Mouse (Mus musculus): ENCODE data around the gene Ppp4c. TPM values are rescaled to one million over a fixed set of nuclear protein-coding genes. Genes with fewer than 3 reads are reported as not detected.

Gene Ppp4c
- polyA plus RNA-seq, 1 experiment = 111 TPM

- Histone ChIP-seq H3K4me1 (ENCODE audit: control insufficient read depth, insufficient read depth, low read length) (no peaks in the 10 kb centered on the region), H3K27me3 (ENCODE audit: control insufficient read depth, insufficient read depth, low read length, poor library complexity, severe bottlenecking) (no peaks in the 10 kb centered on the region), H3K4me3 (ENCODE audit: low read depth, low read length) (no peak overlapping the region), H3K9me3 (replicated peaks; ENCODE audit: control insufficient read depth, insufficient read depth, low read length, poor library complexity, severe bottlenecking) (no peaks in the 10 kb centered on the region), H3K27ac (ENCODE audit: insufficient read depth, low read length) (no peak overlapping the region), H3K9ac (ENCODE audit: low read depth, poor library complexity, severe bottlenecking) (no peak overlapping the region), H3K36me3 (ENCODE audit: control insufficient read depth, insufficient read depth, low read length, poor library complexity, severe bottlenecking) (no peaks in the 10 kb centered on the region)
- no peak for TF ChIP-seq POLR2A (IDR thresholded peaks at IDR 0.05; ENCODE audit: insufficient read depth, low read length)
Measured at GRCm38 (mm10) chr7:126736122-126736521, 56.2 kb downstream of the Ppp4c start.

Other genes with a start within 250 kb of the Ppp4c start
- gene Eif3c, start 226.1 kb downstream of the Ppp4c start, polyA plus RNA-seq (2011; ENCODE audit: insufficient read depth, insufficient read length, low read depth, missing spikeins) = 348 and 363 TPM in 2 replicates
- 2.0 and 2.4 TPM in 2 replicates for gene Apobr, start 207.6 kb downstream of the Ppp4c start, polyA plus RNA-seq (2011; ENCODE audit: insufficient read depth, insufficient read length, low read depth, missing spikeins)
- gene Cln3, start 206.7 kb downstream of the Ppp4c start, polyA plus RNA-seq (2011; ENCODE audit: insufficient read depth, insufficient read length, low read depth, missing spikeins) = 44.9 and 52.5 TPM in 2 replicates
- gene Il27, start 197.6 kb downstream of the Ppp4c start, polyA plus RNA-seq (2011; ENCODE audit: insufficient read depth, insufficient read length, low read depth, missing spikeins) = not detected in 2 replicates
- gene Nupr1, start 161.6 kb downstream of the Ppp4c start, polyA plus RNA-seq (2011; ENCODE audit: insufficient read depth, insufficient read length, low read depth, missing spikeins) = 13.6 and 14.1 TPM in 2 replicates
- 42.7 and 54.0 TPM in 2 replicates for gene Sgf29, start 143.2 kb downstream of the Ppp4c start, polyA plus RNA-seq (2011; ENCODE audit: insufficient read depth, insufficient read length, low read depth, missing spikeins)
- gene Sult1a1, start 116.1 kb downstream of the Ppp4c start, polyA plus RNA-seq (2011; ENCODE audit: insufficient read depth, insufficient read length, low read depth, missing spikeins) = not detected in 2 replicates
- 76.0 and 103 TPM in 2 replicates for gene Bola2, start 97.1 kb downstream of the Ppp4c start, polyA plus RNA-seq (2011; ENCODE audit: insufficient read depth, insufficient read length, low read depth, missing spikeins)
- 16.6 and 17.4 TPM in 2 replicates for gene Slx1b, start 96.7 kb downstream of the Ppp4c start, polyA plus RNA-seq (2011; ENCODE audit: insufficient read depth, insufficient read length, low read depth, missing spikeins)
- gene Coro1a, start 84.7 kb downstream of the Ppp4c start, polyA plus RNA-seq (2011; ENCODE audit: insufficient read depth, insufficient read length, low read depth, missing spikeins) = 4.9 and 5.9 TPM in 2 replicates
- gene Mapk3, start 32.9 kb downstream of the Ppp4c start, polyA plus RNA-seq (2011; ENCODE audit: insufficient read depth, insufficient read length, low read depth, missing spikeins) = 102 and 121 TPM in 2 replicates
- gene Gdpd3, start 26.2 kb downstream of the Ppp4c start, polyA plus RNA-seq (2011; ENCODE audit: insufficient read depth, insufficient read length, low read depth, missing spikeins) = 1.8 and 3.6 TPM in 2 replicates
- gene Ypel3, start 15.5 kb downstream of the Ppp4c start, polyA plus RNA-seq (2011; ENCODE audit: insufficient read depth, insufficient read length, low read depth, missing spikeins) = 56.8 and 62.1 TPM in 2 replicates
- gene Tbx6, start 11.0 kb downstream of the Ppp4c start, polyA plus RNA-seq (2011; ENCODE audit: insufficient read depth, insufficient read length, low read depth, missing spikeins) = 1.7 TPM in 2 replicates
- gene Fam57b, start 5.2 kb upstream of the Ppp4c start, polyA plus RNA-seq (2011; ENCODE audit: insufficient read depth, insufficient read length, low read depth, missing spikeins) = 2.7 and 4.2 TPM in 2 replicates
- not detected in 2 replicates for gene 4930451I11Rik, start 39.1 kb upstream of the Ppp4c start, polyA plus RNA-seq (2011; ENCODE audit: insufficient read depth, insufficient read length, low read depth, missing spikeins)
- 3.2 and 3.3 TPM in 2 replicates for gene Doc2a, start 54.9 kb upstream of the Ppp4c start, polyA plus RNA-seq (2011; ENCODE audit: insufficient read depth, insufficient read length, low read depth, missing spikeins)
- gene Hirip3, start 69.5 kb upstream of the Ppp4c start, polyA plus RNA-seq (2011; ENCODE audit: insufficient read depth, insufficient read length, low read depth, missing spikeins) = 116 and 120 TPM in 2 replicates
- gene Ino80e, start 69.9 kb upstream of the Ppp4c start, polyA plus RNA-seq (2011; ENCODE audit: insufficient read depth, insufficient read length, low read depth, missing spikeins) = 104 and 118 TPM in 2 replicates
- gene Taok2, start 92.2 kb upstream of the Ppp4c start, polyA plus RNA-seq (2011; ENCODE audit: insufficient read depth, insufficient read length, low read depth, missing spikeins) = 37.9 and 41.0 TPM in 2 replicates
- 16.3 and 17.2 TPM in 2 replicates for gene Tmem219, start 130.4 kb upstream of the Ppp4c start, polyA plus RNA-seq (2011; ENCODE audit: insufficient read depth, insufficient read length, low read depth, missing spikeins)
- 25.5 and 26.8 TPM in 2 replicates for gene Kctd13, start 136.4 kb upstream of the Ppp4c start, polyA plus RNA-seq (2011; ENCODE audit: insufficient read depth, insufficient read length, low read depth, missing spikeins)
- gene Asphd1, start 157.1 kb upstream of the Ppp4c start, polyA plus RNA-seq (2011; ENCODE audit: insufficient read depth, insufficient read length, low read depth, missing spikeins) = 0.36 and 0.41 TPM in 2 replicates
- 1.4 and 1.9 TPM in 2 replicates for gene Sez6l2, start 158.1 kb upstream of the Ppp4c start, polyA plus RNA-seq (2011; ENCODE audit: insufficient read depth, insufficient read length, low read depth, missing spikeins)
- 42.8 and 53.3 TPM in 2 replicates for gene Cdipt, start 183.4 kb upstream of the Ppp4c start, polyA plus RNA-seq (2011; ENCODE audit: insufficient read depth, insufficient read length, low read depth, missing spikeins)
- gene Cdiptos, start 183.6 kb upstream of the Ppp4c start, polyA plus RNA-seq (2011; ENCODE audit: insufficient read depth, insufficient read length, low read depth, missing spikeins) = 1.4 and 2.4 TPM in 2 replicates
- 17.9 and 18.8 TPM in 2 replicates for gene Mvp, start 222.1 kb upstream of the Ppp4c start, polyA plus RNA-seq (2011; ENCODE audit: insufficient read depth, insufficient read length, low read depth, missing spikeins)
- gene Pagr1b, start 224.0 kb upstream of the Ppp4c start, polyA plus RNA-seq (2011; ENCODE audit: insufficient read depth, insufficient read length, low read depth, missing spikeins) = 22.1 and 26.6 TPM in 2 replicates
- gene Pagr1a, start 224.9 kb upstream of the Ppp4c start, polyA plus RNA-seq (2011; ENCODE audit: insufficient read depth, insufficient read length, low read depth, missing spikeins) = 12.7 and 27.9 TPM in 2 replicates
- 2.2 and 23.9 TPM in 2 replicates for gene Gm42742, start 228.6 kb upstream of the Ppp4c start, polyA plus RNA-seq (2011; ENCODE audit: insufficient read depth, insufficient read length, low read depth, missing spikeins)
- 3.5 and 6.7 TPM in 2 replicates for gene Prrt2, start 228.7 kb upstream of the Ppp4c start, polyA plus RNA-seq (2011; ENCODE audit: insufficient read depth, insufficient read length, low read depth, missing spikeins)
- 117 and 123 TPM in 2 replicates for gene Maz, start 234.5 kb upstream of the Ppp4c start, polyA plus RNA-seq (2011; ENCODE audit: insufficient read depth, insufficient read length, low read depth, missing spikeins)
- 106 and 109 TPM in 2 replicates for gene Kif22, start 250.0 kb upstream of the Ppp4c start, polyA plus RNA-seq (2011; ENCODE audit: insufficient read depth, insufficient read length, low read depth, missing spikeins)

Data from ES-Bruce4 (cell line).